Mouse (Mus musculus) megakaryocyte, embryonic 14.5 days (primary cell): ENCODE data around the gene Hecw2.

Source experiments
- FLI1 ChIP-seq: IDR thresholded peaks from 2 replicates; pipeline ENCODE4 v1.6.1; 2012; ENCODE audit warnings: low read length, inconsistent platforms, mixed read lengths
- GATA1 ChIP-seq: IDR thresholded peaks from 3 replicates; pipeline ENCODE4 v1.6.1; 2012; ENCODE audit warnings: mixed read lengths, low read length, inconsistent platforms, borderline replicate concordance

DNA sequence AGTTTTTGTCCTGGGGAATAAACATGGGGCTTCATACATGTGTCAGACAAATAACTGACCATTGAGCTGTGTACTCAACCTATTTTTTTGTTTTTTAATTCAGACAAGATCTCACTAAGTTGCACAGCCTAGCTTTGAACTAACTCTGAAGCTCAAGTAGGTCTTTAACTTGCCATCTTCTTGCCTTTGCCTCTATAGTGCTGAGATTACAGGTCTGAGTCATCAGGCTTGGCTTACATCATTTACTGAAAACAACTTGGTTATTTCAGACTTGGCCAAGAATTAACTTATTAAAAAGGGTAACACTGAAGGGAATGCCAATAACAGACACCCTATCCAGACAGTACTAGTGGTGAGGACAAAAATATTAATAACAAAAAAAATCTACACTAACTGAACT is 335.8 kb downstream of the Hecw2 start:
- no peak for TF ChIP-seq GATA1
- no peak for TF ChIP-seq FLI1
